Mouse (Mus musculus) E14TG2a.4 (cell line): ENCODE measurements around the gene Gm1043.

ENCODE experiments used
- H3K27me3 ChIP-seq: 2 replicates; pipeline ENCODE4 v1.6.1; 2014; ENCODE audit warnings: low read length, control low read depth; ENCODE audit not compliant: insufficient read depth
- H3K36me3 ChIP-seq: 2 replicates; pipeline ENCODE4 v1.6.1; 2014; ENCODE audit warnings: low read length, control low read depth; ENCODE audit not compliant: insufficient read depth
- H3K4me1 ChIP-seq: replicated peaks from 2 replicates; pipeline ENCODE4 v1.6.1; 2014; ENCODE audit warnings: low read depth, low read length, control low read depth
- H3K4me3 ChIP-seq: replicated peaks from 2 replicates; pipeline ENCODE4 v1.5.1; 2014; ENCODE audit warnings: mild to moderate bottlenecking, low read length
- H3K9me3 ChIP-seq: 2 replicates; pipeline ENCODE4 v1.6.1; 2014; ENCODE audit warnings: low read length, control low read depth
- CTCF ChIP-seq: conservative IDR thresholded peaks from 2 replicates; pipeline ENCODE4 v1.5.1; 2014; ENCODE audit warnings: low read length
- NANOG ChIP-seq: IDR thresholded peaks from 2 replicates; pipeline ENCODE4 v1.6.1; 2014; ENCODE audit warnings: borderline replicate concordance, low read length, mixed read lengths
- POU5F1 ChIP-seq: IDR thresholded peaks from 2 replicates; pipeline ENCODE4 v1.6.1; 2014; ENCODE audit warnings: low read length, borderline replicate concordance

Gm1043 gene

DNA sequence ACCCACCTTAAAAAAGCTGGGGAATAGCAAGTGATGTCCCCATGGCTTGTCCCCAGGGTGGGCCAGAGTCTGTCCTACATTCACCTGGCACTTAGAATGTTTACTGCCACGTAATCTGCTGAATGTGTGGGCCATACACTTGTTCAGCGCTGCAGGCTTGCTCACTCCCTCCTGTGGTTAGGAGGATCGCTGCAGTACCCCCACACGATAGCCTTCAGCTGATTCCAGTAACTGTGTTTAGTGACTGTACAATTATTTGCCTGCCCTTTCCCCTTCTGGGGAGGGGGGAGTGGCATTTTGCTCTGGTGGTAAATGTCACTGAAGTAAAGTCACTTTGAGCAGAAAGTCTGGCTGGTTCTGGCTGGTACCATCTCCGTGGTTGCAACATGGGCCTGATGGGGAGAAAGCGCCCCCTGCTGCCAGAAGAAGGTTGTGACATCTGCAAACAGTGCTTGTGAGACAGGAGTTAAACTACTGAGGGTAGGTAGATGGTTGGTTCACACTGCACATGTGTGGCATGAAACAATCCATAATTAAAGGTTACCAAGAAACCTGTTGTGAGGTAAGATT, 24.2 kb downstream of the Gm1043 start:
- TF ChIP-seq CTCF: peak; percentile 79
- TF ChIP-seq NANOG: no peak
- Histone ChIP-seq H3K4me3 (no peak overlapping the region), H3K9me3 (no peaks in the 10 kb centered on the region), H3K27me3 (peaks cover 7% of the 10 kb centered on the region; the same call in 1 of the 2 replicates), H3K4me1 (peaks cover 13% of the 10 kb centered on the region; the same call in 1 of the 2 replicates), H3K36me3 (no peaks in the 10 kb centered on the region)

DNA sequence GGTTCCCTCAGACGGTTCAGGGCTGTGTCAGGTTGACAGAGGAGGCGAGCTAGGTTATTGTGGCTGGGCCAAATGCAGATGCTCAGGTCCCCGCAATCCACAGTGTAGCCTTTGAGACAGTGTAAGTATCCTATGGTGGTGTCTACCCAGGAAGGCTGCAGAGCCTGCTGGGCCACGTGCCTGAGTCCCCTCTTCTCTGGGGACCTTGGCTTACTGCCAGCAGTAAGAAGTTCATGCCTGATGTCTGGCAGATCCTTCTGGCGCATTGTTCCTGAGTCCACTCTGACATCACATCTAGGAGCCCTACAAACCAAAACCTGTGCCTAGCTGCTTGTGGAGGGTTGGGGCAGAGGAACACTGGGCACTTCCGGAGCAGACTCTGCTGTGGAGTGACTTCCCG, 27.2 kb downstream of the Gm1043 start:
- H3K4me1 ChIP-seq: peaks cover 6% of the 10 kb centered on the region; the same call in 1 of the 2 replicates
- H3K27me3 ChIP-seq: no peaks in the 10 kb centered on the region
- no peak overlapping the region for H3K4me3 ChIP-seq
- H3K9me3 ChIP-seq: no peaks in the 10 kb centered on the region
- no peak for TF ChIP-seq NANOG
- no peak for TF ChIP-seq POU5F1
- TF ChIP-seq CTCF: no peak
- no peaks in the 10 kb centered on the region for H3K36me3 ChIP-seq

DNA sequence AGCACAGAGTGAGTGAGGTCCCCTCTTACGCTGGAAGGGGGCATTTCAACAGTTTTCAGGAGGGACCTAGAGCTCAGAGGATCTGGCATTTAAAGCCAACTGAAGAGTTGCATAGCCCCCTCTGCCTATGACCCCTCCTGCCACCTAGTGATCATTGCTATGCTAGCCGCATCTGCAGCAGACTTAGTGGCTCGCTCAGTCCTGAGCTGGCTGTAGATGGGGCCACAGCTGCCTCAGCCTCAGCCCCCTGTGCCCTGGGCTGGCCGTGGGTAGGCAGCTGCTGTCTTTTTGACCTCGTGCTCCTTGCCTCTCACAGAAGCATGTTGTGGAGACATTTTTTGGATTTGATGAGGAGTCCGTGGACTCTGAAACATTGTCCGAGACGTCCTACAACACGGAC, 32.0 kb downstream of the Gm1043 start:
- H3K9me3 ChIP-seq: no peaks in the 10 kb centered on the region
- H3K27me3 ChIP-seq: no peaks in the 10 kb centered on the region
- H3K4me3 ChIP-seq: no peak overlapping the region
- 0 out of 2 replicates have a peak, but pooled peaks cover 6% of the 10 kb centered on the region for H3K4me1 ChIP-seq
- H3K36me3 ChIP-seq: peaks cover 4% of the 10 kb centered on the region; the same call in 1 of the 2 replicates
- no peak for TF ChIP-seq NANOG
- TF ChIP-seq CTCF: no peak
- no peak for TF ChIP-seq POU5F1

GRCm38 (mm10) chr5:37118242-37118641, 33.1 kb downstream of the Gm1043 start:
- Histone ChIP-seq H3K4me1 (0 out of 2 replicates have a peak, but pooled peaks cover 6% of the 10 kb centered on the region), H3K9me3 (no peaks in the 10 kb centered on the region), H3K36me3 (peaks cover 4% of the 10 kb centered on the region; the same call in 1 of the 2 replicates), H3K27me3 (no peaks in the 10 kb centered on the region), H3K4me3 (no peak overlapping the region)
- no peak for TF ChIP-seq POU5F1
- peak; percentile 72 for TF ChIP-seq CTCF
- TF ChIP-seq NANOG: no peak

- H3K27me3 ChIP-seq: no peaks in the 10 kb centered on the region
- TF ChIP-seq CTCF: no peak
- no peak for TF ChIP-seq NANOG
- TF ChIP-seq POU5F1: no peak
- H3K36me3 ChIP-seq: peaks cover 4% of the 10 kb centered on the region; the same call in 1 of the 2 replicates
- H3K4me3 ChIP-seq: no peak overlapping the region
- H3K4me1 ChIP-seq: 0 out of 2 replicates have a peak, but pooled peaks cover 6% of the 10 kb centered on the region
- H3K9me3 ChIP-seq: no peaks in the 10 kb centered on the region
Measured at GRCm38 (mm10) chr5:37121186-37121680, 36.1 kb downstream of the Gm1043 start.

DNA sequence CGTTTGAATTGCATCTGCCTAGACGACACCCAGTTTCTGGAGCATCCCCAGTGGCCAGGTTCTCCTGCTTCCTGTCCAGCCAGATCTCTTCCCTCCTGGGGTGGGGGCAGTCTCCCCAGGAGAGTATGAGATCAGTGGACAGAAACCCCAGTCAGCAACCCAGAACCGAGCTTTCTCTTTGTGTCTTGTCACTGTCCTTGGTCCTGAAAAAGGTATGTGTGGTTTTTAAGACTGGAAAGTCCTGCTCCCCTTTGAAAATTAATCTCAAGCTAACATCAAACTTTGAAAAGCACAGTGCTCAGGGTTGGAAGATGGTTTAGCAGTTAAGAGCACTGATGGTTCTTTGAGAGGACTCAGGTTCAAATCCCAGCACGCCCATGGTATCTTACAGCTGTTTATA, 46.7 kb downstream of the Gm1043 start:
- H3K27me3 ChIP-seq: no peaks in the 10 kb centered on the region
- no peaks in the 10 kb centered on the region for H3K9me3 ChIP-seq
- peaks cover 7% of the 10 kb centered on the region; the same call in 1 of the 2 replicates for H3K4me1 ChIP-seq
- H3K36me3 ChIP-seq: no peaks in the 10 kb centered on the region
- no peak overlapping the region for H3K4me3 ChIP-seq
- TF ChIP-seq NANOG (no peak), POU5F1 (no peak), CTCF (no peak)

- Histone ChIP-seq H3K4me1 (peaks cover 8% of the 10 kb centered on the region; the same call in 1 of the 2 replicates), H3K9me3 (no peaks in the 10 kb centered on the region), H3K27me3 (0 out of 2 replicates have a peak, but pooled peaks cover 5% of the 10 kb centered on the region), H3K4me3 (no peak overlapping the region), H3K36me3 (no peaks in the 10 kb centered on the region)
- TF ChIP-seq POU5F1 (no peak), CTCF (no peak), NANOG (no peak)
Measured at GRCm38 (mm10) chr5:37141745-37142144, 56.6 kb downstream of the Gm1043 start.

DNA sequence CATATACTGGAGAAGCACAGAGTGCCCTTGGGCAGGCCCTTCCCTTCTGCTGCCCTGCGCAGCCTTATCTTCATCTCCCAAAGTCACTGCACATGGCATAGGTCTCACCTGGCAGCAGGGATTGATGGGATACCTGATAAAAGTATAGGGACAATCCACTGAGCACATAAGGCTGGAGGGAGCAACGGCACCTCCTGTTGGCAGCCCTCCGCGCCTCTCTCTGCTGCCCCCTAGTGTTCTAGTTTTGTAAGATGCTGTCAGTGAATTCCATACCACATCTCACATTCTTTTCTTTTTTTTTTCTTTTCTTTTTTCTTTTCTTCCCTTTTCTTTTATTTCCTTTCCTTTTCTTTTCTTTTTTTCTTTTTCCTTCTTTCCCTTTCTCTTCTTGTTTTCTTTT, 62.4 kb downstream of the Gm1043 start:
- Histone ChIP-seq H3K4me1 (peaks cover 15% of the 10 kb centered on the region), H3K4me3 (no peak overlapping the region), H3K36me3 (no peaks in the 10 kb centered on the region), H3K9me3 (no peaks in the 10 kb centered on the region), H3K27me3 (peaks cover 12% of the 10 kb centered on the region; the same call in 1 of the 2 replicates)
- TF ChIP-seq NANOG (no peak), CTCF (peak; percentile 68)

GRCm38 (mm10) chr5:37150650-37151049, 65.5 kb downstream of the Gm1043 start:
- Histone ChIP-seq H3K9me3 (0 out of 2 replicates have a peak, but pooled peaks cover 3% of the 10 kb centered on the region), H3K4me1 (peaks cover 15% of the 10 kb centered on the region), H3K27me3 (peaks cover 27% of the 10 kb centered on the region), H3K36me3 (no peaks in the 10 kb centered on the region), H3K4me3 (no peak overlapping the region)
- TF ChIP-seq NANOG (no peak), CTCF (no peak), POU5F1 (no peak)
